Mouse (Mus musculus): Measurements from ENCODE around the gene Selenoo.

The Selenoo gene

DNA sequence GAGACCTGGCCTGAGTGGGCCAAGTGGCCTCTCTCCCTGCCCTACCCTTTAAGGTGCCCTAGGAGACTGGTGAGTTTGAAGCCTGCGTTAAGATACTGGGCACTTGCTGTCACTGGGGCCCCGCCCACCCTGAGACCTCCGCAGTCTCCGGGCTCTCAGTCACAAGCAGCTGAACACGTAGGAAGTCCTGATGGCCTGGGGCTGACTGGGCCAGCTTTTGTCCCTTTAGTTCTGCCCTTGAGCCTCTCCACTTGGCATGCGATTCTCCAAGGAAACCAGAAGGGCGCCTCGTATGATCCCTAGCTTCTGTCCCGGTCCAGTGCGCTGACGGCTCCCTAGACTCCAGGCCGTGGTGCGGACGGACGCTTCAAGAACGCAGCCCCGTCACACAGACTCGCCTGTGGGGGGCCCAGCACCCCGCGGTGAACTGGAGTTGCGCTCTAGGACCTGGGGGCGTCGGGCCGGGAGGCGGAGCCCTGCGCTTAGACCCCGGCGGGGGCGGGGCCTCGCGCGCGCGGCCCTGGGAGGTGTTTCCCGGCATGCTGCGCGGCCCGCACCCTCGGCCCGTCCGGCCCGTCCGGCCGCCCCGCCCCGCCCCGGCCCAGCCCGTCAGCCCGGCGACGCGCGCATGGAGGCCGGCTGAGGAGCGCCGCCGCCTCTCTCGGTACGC lies 13.3 kb upstream of the Selenoo start:
- in situ Hi-C loops (cut with MboI; ENCODE audit: low sequenced_read_pairs): no loop called here

DNA sequence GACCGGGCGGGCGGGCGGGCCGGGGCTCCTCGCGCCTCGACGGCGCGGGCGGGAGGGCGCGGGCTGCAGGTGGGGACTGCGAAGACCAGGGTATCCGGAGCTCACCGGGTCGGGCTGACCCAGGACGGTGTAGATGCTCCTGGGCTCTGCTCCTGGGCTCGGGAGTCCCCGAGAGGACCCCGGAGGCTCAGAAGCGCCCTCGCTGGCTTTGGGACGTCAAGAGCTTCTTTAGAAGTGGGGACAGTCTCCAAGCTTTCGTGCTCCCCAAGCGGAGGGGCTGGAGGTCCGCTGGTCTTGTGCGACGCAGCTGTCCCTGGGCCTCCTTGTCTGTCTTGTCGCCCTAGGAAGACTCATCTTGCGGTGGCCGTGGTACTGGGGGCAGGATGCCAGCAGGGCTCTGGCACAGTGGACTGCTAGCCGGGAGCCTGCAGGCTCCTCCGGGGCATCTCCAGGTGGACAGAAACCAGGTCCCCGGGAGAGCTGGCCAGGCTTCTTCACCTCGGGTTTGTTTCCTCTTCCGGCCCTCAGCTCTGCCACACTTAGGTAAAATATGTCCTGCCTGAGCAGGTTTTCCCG lies 12.6 kb upstream of the Selenoo start:
- in situ Hi-C loops (cut with MboI; ENCODE audit: low sequenced_read_pairs): no loop called here

DNA sequence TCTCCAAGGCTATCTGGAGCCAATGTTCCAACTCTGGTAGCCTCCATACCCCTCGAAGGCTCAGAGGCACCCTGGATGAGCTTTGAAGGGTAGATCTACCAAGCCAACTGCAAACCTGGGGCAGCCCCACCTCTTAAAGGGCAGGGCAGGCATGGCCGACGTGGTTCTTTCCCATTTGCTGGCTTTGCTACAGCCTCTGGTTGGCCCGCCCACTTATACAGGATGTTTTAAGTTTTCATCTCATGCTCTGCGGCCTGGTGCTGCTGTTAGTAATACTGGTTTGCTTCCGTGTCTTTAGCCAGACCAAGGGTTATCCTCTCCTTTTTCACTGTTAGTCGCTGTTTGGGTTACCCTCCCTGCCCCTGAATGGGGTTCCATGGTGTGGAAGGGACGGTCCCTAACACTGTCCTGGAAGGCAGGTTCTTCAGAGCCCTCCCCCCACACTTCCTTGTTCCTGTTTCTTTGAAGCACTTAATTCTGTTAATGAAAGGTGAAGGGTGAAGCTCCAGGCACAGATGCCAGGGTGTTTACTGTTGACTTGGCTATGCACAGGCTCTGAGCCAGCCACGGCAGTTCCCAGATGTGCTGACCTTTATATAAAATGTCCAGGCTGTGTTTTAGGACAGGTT lies 10.6 kb upstream of the Selenoo start:
- in situ Hi-C loops (cut with MboI; ENCODE audit: low sequenced_read_pairs): no loop called here

GRCm38 (mm10) chr15:89083906-89084305 lies 5.0 kb upstream of the Selenoo start:
- in situ Hi-C loops (cut with MboI; ENCODE audit: low sequenced_read_pairs): no loop called here

DNA sequence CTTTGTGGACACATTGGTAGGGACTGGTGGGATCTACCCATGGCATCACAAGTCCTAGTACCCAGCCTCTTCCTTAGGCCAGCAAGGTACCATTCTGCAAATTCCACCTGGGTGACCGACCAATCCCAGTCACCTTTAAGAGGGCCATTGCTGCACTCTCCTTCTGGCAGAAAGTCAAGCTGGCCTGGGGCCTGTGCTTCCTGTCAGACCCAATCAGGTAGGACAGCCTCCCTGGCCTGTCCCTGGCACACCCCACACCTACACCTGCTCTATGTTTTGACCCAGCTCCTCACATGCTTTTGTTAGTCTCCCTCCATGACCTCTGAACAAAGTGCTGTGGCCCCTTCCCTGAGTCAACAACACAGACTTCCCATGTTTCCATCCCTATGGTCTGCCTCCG lies 4.1 kb upstream of the Selenoo start:
- in situ Hi-C loops (cut with MboI; ENCODE audit: low sequenced_read_pairs): no loop called here

GRCm38 (mm10) chr15:89089248-89090051 lies 566 bp downstream of the Selenoo start:
- in situ Hi-C loops (cut with MboI; ENCODE audit: low sequenced_read_pairs): no loop called here

GRCm38 (mm10) chr15:89090662-89091061 lies 1.8 kb downstream of the Selenoo start:
- in situ Hi-C loops (cut with MboI; ENCODE audit: low sequenced_read_pairs): no loop called here

DNA sequence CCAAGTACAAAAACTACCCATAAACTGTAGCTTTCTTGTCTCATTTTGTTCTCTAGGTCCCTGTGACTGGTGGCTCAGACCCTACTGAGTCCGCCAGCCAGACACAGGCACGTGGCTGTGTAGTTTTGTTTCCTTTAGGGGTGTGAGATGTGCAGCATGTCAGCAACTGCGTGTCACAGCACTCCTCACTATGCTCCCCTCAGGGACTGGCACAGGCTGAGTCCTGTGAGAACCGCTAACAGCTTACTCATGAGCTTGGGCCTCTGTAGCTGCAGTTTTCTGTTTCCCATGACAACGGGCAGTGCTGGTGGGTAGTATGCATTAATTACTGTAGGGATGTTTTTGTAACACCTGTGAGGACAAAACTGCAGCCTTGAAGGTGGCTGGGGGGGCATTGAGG lies 3.3 kb downstream of the Selenoo start:
- in situ Hi-C loops (cut with MboI; ENCODE audit: low sequenced_read_pairs): no loop called here

GRCm38 (mm10) chr15:89097450-89097849 lies 8.6 kb downstream of the Selenoo start:
- in situ Hi-C loops (cut with MboI; ENCODE audit: low sequenced_read_pairs): no loop called here

DNA sequence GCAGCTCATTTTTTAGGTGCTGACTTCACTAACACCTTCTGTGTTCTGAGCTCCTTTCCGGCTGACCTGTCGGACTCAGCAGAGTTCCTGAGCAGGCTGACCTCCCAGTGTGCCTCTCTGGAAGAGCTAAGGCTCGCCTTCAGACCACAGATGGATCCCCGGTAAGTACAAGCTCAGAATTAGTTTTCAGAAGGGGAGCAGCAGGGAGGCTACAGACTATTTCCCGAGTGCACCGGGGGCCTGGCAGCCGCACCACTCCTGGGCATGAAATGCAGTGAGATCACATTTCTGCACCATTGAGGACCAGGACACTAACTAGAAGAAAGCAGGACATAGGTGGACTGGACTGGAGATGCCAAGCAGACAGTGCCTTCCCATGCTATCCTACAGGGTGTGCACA lies 9.7 kb downstream of the Selenoo start:
- in situ Hi-C loops (cut with MboI; ENCODE audit: low sequenced_read_pairs): no loop called here

DNA sequence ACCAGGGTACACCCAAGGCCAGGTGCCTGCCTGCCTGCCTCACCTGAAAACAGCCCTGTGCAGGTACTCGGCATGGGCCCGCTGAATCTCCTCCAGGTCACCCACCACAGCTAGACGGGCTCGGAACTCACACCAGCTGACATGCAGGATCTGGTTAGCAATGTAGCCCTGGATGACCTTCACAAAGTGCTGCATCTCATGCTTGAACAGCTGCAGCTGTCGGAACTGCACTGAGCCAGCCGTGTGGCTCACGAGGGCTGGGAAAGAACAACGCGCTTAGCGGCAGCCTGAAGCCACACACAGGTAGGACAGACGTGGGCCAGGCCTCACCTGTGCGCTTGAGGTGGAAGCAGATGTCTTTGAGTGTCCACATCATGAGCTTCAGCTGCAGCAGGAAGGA lies 11.9 kb downstream of the Selenoo start:
- in situ Hi-C loops (cut with MboI; ENCODE audit: low sequenced_read_pairs): no loop called here

GRCm38 (mm10) chr15:89102646-89103045 lies 13.8 kb downstream of the Selenoo start:
- in situ Hi-C loops (cut with MboI; ENCODE audit: low sequenced_read_pairs): no loop called here

GRCm38 (mm10) chr15:89103921-89104320 lies 15.0 kb downstream of the Selenoo start:
- in situ Hi-C loops (cut with MboI; ENCODE audit: low sequenced_read_pairs): no loop called here

DNA sequence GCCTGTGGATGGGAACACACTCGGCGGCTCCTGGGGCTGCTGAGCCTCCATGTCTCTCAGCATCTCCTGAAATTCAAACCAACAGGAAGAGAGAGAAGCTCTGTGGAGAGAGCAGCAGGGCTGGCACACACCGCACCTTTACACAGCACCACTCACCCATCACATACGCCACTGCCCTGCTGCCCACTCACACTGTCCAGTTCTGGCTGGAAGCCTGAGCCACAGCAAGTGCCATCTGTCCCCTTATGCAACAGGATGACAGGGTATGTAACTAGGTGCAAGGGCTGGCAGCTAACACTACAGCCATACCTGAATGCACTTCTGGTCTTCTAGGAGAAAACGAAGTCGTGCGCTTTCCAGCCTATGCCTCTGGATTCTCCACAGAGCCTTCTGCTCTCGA lies 15.5 kb downstream of the Selenoo start:
- in situ Hi-C loops (cut with MboI; ENCODE audit: low sequenced_read_pairs): no loop called here

GRCm38 (mm10) chr15:89106073-89106472 lies 17.2 kb downstream of the Selenoo start:
- in situ Hi-C loops (cut with MboI; ENCODE audit: low sequenced_read_pairs): no loop called here

DNA sequence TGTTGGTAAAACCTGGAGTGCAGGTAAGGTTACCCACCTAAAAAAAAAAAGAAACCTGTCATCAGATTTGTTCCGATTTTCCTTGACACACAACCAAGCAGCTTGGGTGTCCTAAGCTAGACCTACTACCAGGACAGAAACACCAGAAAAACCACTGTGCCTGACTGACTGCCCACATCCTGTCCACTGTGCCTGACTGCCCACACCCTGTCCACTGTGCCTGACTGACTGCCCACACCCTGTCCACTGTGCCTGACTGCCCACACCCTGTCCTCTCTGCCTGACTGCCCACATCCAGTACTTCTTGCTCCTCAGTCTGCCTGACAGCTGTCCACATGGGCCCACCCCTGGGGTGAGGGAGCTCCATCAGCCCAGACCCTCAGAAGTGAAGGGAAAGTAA lies 18.1 kb downstream of the Selenoo start:
- in situ Hi-C loops (cut with MboI; ENCODE audit: low sequenced_read_pairs): no loop called here

GRCm38 (mm10) chr15:89110147-89110546 lies 21.3 kb downstream of the Selenoo start:
- in situ Hi-C loops (cut with MboI; ENCODE audit: low sequenced_read_pairs): no loop called here

- in situ Hi-C loops (cut with MboI; ENCODE audit: low sequenced_read_pairs): no loop called here
Measured at GRCm38 (mm10) chr15:89118007-89118406, 29.1 kb downstream of the Selenoo start.

DNA sequence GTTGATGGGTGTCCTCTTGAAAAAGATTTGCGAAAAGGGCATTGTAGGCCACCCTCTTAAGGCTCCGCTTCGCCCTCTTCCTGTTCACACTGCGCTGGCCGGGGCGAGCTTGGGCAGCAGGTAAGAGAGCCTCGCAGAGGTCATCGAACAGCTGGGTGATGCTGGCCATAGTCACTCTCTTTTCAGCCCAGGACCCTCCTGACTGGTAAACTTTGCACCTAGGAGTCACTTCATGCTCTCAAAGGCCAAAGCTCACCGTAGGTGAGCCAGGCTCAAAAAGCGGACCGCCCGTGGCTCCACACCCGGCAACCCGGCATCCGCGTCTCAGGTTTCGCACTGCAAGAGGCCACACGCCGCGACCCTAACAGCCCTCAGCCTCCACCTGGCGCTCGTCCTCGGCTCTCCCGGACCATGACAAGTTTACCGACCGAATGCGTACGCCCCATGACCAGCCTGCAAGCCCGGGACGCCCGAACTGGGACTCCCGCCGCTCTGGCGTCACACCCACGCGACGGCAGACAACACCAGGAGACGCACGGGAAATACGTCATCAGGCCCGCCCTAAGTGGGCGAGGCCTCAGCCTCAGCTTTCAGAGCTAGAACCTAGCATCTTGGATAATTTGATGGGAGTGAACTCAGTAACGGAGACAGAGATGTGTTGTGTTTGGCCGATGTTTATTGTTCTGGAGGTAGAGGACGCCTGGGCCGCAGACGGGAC lies 33.9 kb downstream of the Selenoo start, which contains the start of gene Tubgcp6:
Gene Tubgcp6 (minus strand): TSS at position 464 of the 718 bp plus-strand sequence.
- in situ Hi-C loops (cut with MboI; ENCODE audit: low sequenced_read_pairs): no loop called here

DNA sequence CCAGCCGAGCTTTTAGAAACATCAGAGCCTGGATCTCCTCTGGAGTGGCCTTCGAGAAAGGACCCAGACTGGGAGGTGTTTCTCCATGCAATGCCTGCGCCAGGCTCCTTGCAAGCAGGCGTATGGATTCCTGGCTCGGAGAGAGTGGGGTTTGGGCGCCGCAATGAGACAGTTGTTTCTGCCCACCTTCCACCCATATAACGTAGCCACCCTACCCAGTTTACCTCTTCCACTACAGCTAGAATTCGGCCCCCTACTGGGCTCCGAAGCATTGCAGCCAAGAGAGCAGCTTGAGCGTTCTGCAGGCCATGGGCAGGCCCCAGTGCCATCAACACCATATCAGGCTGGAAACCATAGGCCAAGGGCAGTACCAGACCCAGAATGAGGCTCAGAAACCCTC lies 34.7 kb downstream of the Selenoo start:
- in situ Hi-C loops (cut with MboI; ENCODE audit: low sequenced_read_pairs): no loop called here

- in situ Hi-C loops (cut with MboI; ENCODE audit: low sequenced_read_pairs): no loop called here
Measured at GRCm38 (mm10) chr15:89124312-89124711, 35.4 kb downstream of the Selenoo start.

Data from CH12F3 (cell line).